Mouse (Mus musculus) liver, embryonic 13.5 days (tissue): ENCODE data around the gene Marcksl1. TPM values are rescaled to one million over a fixed set of nuclear protein-coding genes. Genes with fewer than 3 reads are reported as not detected.

Source experiments
- ATAC-seq: fragments of 200-750 bp; cut with Nextera tagmentation; 2 replicates; pipeline ENCODE4 v1.8.0; 2017; ENCODE audit warnings: low read depth, mild to moderate bottlenecking, moderate number of reproducible peaks, moderate library complexity
- DNase-seq: peaks from one replicate; pipeline ENCODE4 v3.0.0; 2022
- H3K27ac ChIP-seq: fragments of 300-500 bp; sonication (generic); 2 replicates; pipeline ENCODE4 v1.5.1; 2015; ENCODE audit warnings: moderate library complexity, mild to moderate bottlenecking, inconsistent platforms
- H3K27me3 ChIP-seq: fragments of 300-500 bp; sonication (generic); 2 replicates; pipeline ENCODE4 v1.6.1; 2015; ENCODE audit warnings: mild to moderate bottlenecking, inconsistent platforms
- H3K36me3 ChIP-seq: fragments of 300-500 bp; sonication (generic); 2 replicates; pipeline ENCODE4 v1.6.1; 2015; ENCODE audit warnings: mild to moderate bottlenecking, inconsistent platforms
- H3K4me1 ChIP-seq: fragments of 300-500 bp; sonication (generic); replicated peaks from 2 replicates; pipeline ENCODE4 v1.6.1; 2015; ENCODE audit warnings: inconsistent platforms
- H3K4me2 ChIP-seq: fragments of 300-500 bp; sonication (generic); 2 replicates; pipeline ENCODE4 v1.6.1; 2015; ENCODE audit warnings: inconsistent platforms, mild to moderate bottlenecking, moderate library complexity
- H3K4me3 ChIP-seq: fragments of 300-500 bp; sonication (generic); replicated peaks from 2 replicates; pipeline ENCODE4 v1.5.1; 2015; ENCODE audit warnings: mild to moderate bottlenecking, inconsistent platforms
- H3K9ac ChIP-seq: fragments of 300-500 bp; sonication (generic); 2 replicates; pipeline ENCODE4 v1.6.1; 2015; ENCODE audit warnings: mild to moderate bottlenecking, inconsistent platforms
- H3K9me3 ChIP-seq: fragments of 300-500 bp; sonication (generic); replicated peaks from 2 replicates; pipeline ENCODE4 v1.6.1; 2016; ENCODE audit warnings: inconsistent platforms
- WGBS: fragments of 180-500 bp; shearing (Covaris S2); methylation state at CpG from one replicate; pipeline ENCODE4 v1.1.7; 2015; ENCODE audit not compliant: insufficient replicate concordance; 5-methylcytosine and 5-hydroxymethylcytosine counted together
- polyA plus RNA-seq: library from polyadenylated mRNA; unstranded; fragments of >200 nt; fragmentation: Nextera tagmentation; extraction: Ambion mirVana; gene quantifications from 2 replicates; pipeline ENCODE4 v1.2.1, GENCODE M21; 2015

The Marcksl1 gene
- polyA plus RNA-seq, 1 experiment from 2014 or later = 82.7 TPM

- Histone ChIP-seq H3K36me3 (no peaks in the 10 kb centered on the region), H3K27ac (peak overlapping the region; percentile 79), H3K9me3 (no peaks in the 10 kb centered on the region), H3K27me3 (peaks cover 30% of the 10 kb centered on the region), H3K9ac (peak overlapping the region; percentile 70), H3K4me3 (peak overlapping the region; percentile 68), H3K4me1 (peaks cover 70% of the 10 kb centered on the region), H3K4me2 (peak overlapping the region; percentile 90)
- no peak for ATAC-seq
- WGBS = 70% methylated on average over 8 of the region's 8 CpGs
- no peak for DNase-seq
Observed at GRCm38 (mm10) chr4:129500017-129500416, 13.4 kb upstream of the Marcksl1 start.

- Histone ChIP-seq H3K27ac (peak overlapping the region; percentile 79), H3K27me3 (peaks cover 27% of the 10 kb centered on the region), H3K9me3 (no peaks in the 10 kb centered on the region), H3K4me3 (peak overlapping the region; percentile 68), H3K9ac (peak overlapping the region; percentile 70), H3K4me1 (peaks cover 62% of the 10 kb centered on the region), H3K4me2 (peak overlapping the region; percentile 90), H3K36me3 (no peaks in the 10 kb centered on the region)
- ATAC-seq = peak; percentile 79
- 3% methylated on average over 45 of the region's 49 CpGs for WGBS
- DNase-seq = peak; percentile 64
Observed at GRCm38 (mm10) chr4:129500607-129501566, 12.5 kb upstream of the Marcksl1 start.

- H3K9ac ChIP-seq = no peak overlapping the region
- no peaks in the 10 kb centered on the region for H3K36me3 ChIP-seq
- peaks cover 49% of the 10 kb centered on the region for H3K4me1 ChIP-seq
- DNase-seq (no peak), ATAC-seq (no peak)
- H3K4me2 ChIP-seq = no peak overlapping the region
- no peak overlapping the region for H3K4me3 ChIP-seq
- WGBS = 30% methylated on average over 9 of the region's 9 CpGs
- peaks cover 12% of the 10 kb centered on the region; the same call in 1 of the 2 replicates for H3K27me3 ChIP-seq
- no peaks in the 10 kb centered on the region for H3K9me3 ChIP-seq
- H3K27ac ChIP-seq = no peak overlapping the region
Observed at GRCm38 (mm10) chr4:129502327-129502888, 11.0 kb upstream of the Marcksl1 start.

GRCm38 (mm10) chr4:129502901-129503444 lies 10.4 kb upstream of the Marcksl1 start:
- H3K4me3 ChIP-seq = no peak overlapping the region
- no peak overlapping the region for H3K9ac ChIP-seq
- 37% methylated on average over 11 of the region's 11 CpGs for WGBS
- H3K36me3 ChIP-seq = no peaks in the 10 kb centered on the region
- no peak overlapping the region for H3K4me2 ChIP-seq
- H3K9me3 ChIP-seq = no peaks in the 10 kb centered on the region
- DNase-seq (no peak), ATAC-seq (no peak)
- no peak overlapping the region for H3K27ac ChIP-seq
- H3K27me3 ChIP-seq = peaks cover 10% of the 10 kb centered on the region; the same call in 1 of the 2 replicates
- peaks cover 46% of the 10 kb centered on the region for H3K4me1 ChIP-seq

GRCm38 (mm10) chr4:129505511-129505910 lies 7.9 kb upstream of the Marcksl1 start:
- peaks cover 16% of the 10 kb centered on the region for H3K27me3 ChIP-seq
- no peak for ATAC-seq
- peaks cover 42% of the 10 kb centered on the region for H3K4me1 ChIP-seq
- 74% methylated on average over 3 of the region's 3 CpGs for WGBS
- H3K9ac ChIP-seq = no peak overlapping the region
- no peaks in the 10 kb centered on the region for H3K36me3 ChIP-seq
- no peak overlapping the region for H3K4me2 ChIP-seq
- no peak overlapping the region for H3K4me3 ChIP-seq
- no peak for DNase-seq
- H3K9me3 ChIP-seq = no peaks in the 10 kb centered on the region
- H3K27ac ChIP-seq = no peak overlapping the region

- no peak overlapping the region for H3K4me2 ChIP-seq
- no peak overlapping the region for H3K27ac ChIP-seq
- peaks cover 22% of the 10 kb centered on the region for H3K4me1 ChIP-seq
- ATAC-seq (no peak), DNase-seq (no peak)
- no peaks in the 10 kb centered on the region for H3K36me3 ChIP-seq
- peaks cover 30% of the 10 kb centered on the region for H3K27me3 ChIP-seq
- H3K4me3 ChIP-seq = no peak overlapping the region
- 43% methylated on average over 9 of the region's 10 CpGs for WGBS
- no peaks in the 10 kb centered on the region for H3K9me3 ChIP-seq
- H3K9ac ChIP-seq = no peak overlapping the region
Observed at GRCm38 (mm10) chr4:129507434-129508236, 5.7 kb upstream of the Marcksl1 start.

GRCm38 (mm10) chr4:129508237-129508515 lies 5.2 kb upstream of the Marcksl1 start:
- Histone ChIP-seq H3K4me1 (peaks cover 20% of the 10 kb centered on the region), H3K27ac (no peak overlapping the region), H3K4me3 (no peak overlapping the region), H3K36me3 (no peaks in the 10 kb centered on the region), H3K9me3 (no peaks in the 10 kb centered on the region), H3K27me3 (peaks cover 31% of the 10 kb centered on the region), H3K4me2 (no peak overlapping the region), H3K9ac (no peak overlapping the region)
- DNase-seq = no peak
- WGBS = 48% methylated on average over 3 of the region's 3 CpGs
- no peak for ATAC-seq

- ATAC-seq = no peak
- H3K27ac ChIP-seq = no peak overlapping the region
- no peaks in the 10 kb centered on the region for H3K36me3 ChIP-seq
- no peak for DNase-seq
- no peak overlapping the region for H3K4me3 ChIP-seq
- 52% methylated on average over 15 of the region's 15 CpGs for WGBS
- H3K9ac ChIP-seq = no peak overlapping the region
- H3K4me1 ChIP-seq = peaks cover 21% of the 10 kb centered on the region
- H3K9me3 ChIP-seq = no peaks in the 10 kb centered on the region
- no peak overlapping the region for H3K4me2 ChIP-seq
- H3K27me3 ChIP-seq = peaks cover 39% of the 10 kb centered on the region
Observed at GRCm38 (mm10) chr4:129508834-129509600, 4.4 kb upstream of the Marcksl1 start.

GRCm38 (mm10) chr4:129509650-129510049 lies 3.7 kb upstream of the Marcksl1 start:
- DNase-seq (no peak), ATAC-seq (no peak)
- Histone ChIP-seq H3K9ac (no peak overlapping the region), H3K27ac (no peak overlapping the region), H3K4me3 (no peak overlapping the region), H3K9me3 (no peaks in the 10 kb centered on the region), H3K4me1 (peaks cover 23% of the 10 kb centered on the region), H3K4me2 (no peak overlapping the region), H3K36me3 (no peaks in the 10 kb centered on the region), H3K27me3 (peaks cover 44% of the 10 kb centered on the region)
- 49% methylated on average over 3 of the region's 3 CpGs for WGBS

GRCm38 (mm10) chr4:129510723-129511412 lies 2.5 kb upstream of the Marcksl1 start:
- no peak overlapping the region for H3K9ac ChIP-seq
- ATAC-seq (no peak), DNase-seq (no peak)
- no peak overlapping the region for H3K4me3 ChIP-seq
- H3K27me3 ChIP-seq = peaks cover 44% of the 10 kb centered on the region
- no peak overlapping the region for H3K27ac ChIP-seq
- H3K4me2 ChIP-seq = no peak overlapping the region
- WGBS = 64% methylated on average over 6 of the region's 6 CpGs
- H3K36me3 ChIP-seq = peaks cover 9% of the 10 kb centered on the region; the same call in 1 of the 2 replicates
- H3K4me1 ChIP-seq = peaks cover 32% of the 10 kb centered on the region
- no peaks in the 10 kb centered on the region for H3K9me3 ChIP-seq
